Mouse (Mus musculus) layer of hippocampus, adult 18-20 months (tissue): ENCODE results near the gene Golph3l. TPM values are rescaled to one million over a fixed set of nuclear protein-coding genes. Genes with fewer than 3 reads are reported as not detected.
"Not testable (repeated sequence)": the region's sequence is repeated elsewhere in the genome, so short reads cannot be mapped to it uniquely, and the experiment has no call there.

ENCODE experiments used
- DNase-seq, 2 experiments: peaks; one replicate each; pipeline ENCODE4 v3.0.0; 2022; ENCODE audit warnings: low spot score in 2 of 2
- long read RNA-seq: library from polyadenylated mRNA; stranded (forward); transcript quantifications from one replicate; pipeline ENCODE4 v2.0.0, GENCODE M21; 2021
- total RNA-seq, 2 experiments: library from RNA; stranded (reverse); gene quantifications; 2 replicates each; pipeline ENCODE4 v1.2.3; 2021

Gene Golph3l
- 10 to 100 TPM; 22.5 to 25.9 TPM for total RNA-seq
- long read RNA-seq, transcript Golph3l-207 (5 exons, 2,836 nt), result major isoform, 26 of 28 reads
- long read RNA-seq, partial matches to known transcripts, result 0 of 28 reads
- long read RNA-seq, other reads (novel, unspliced or antisense), result 1 of 28 reads

- peak; percentile 96 to 99 for DNase-seq
These were observed at the start of gene Golph3l for GRCm38 (mm10) chr3:95588604-95589086. Golph3l (plus strand) TSS chr3:95588934.

- DNase-seq, result no peak
These were observed 49.8 kb upstream of the Golph3l start for GRCm38 (mm10) chr3:95538936-95539335.

GRCm38 (mm10) chr3:95539837-95540236 lies 48.9 kb upstream of the Golph3l start:
- DNase-seq, result no peak

- DNase-seq, result not testable (repeated sequence)
These were observed 47.5 kb upstream of the Golph3l start for GRCm38 (mm10) chr3:95541186-95541585.

- DNase-seq, result no peak
These were observed 46.6 kb upstream of the Golph3l start for GRCm38 (mm10) chr3:95542171-95542570.

GRCm38 (mm10) chr3:95542981-95543380 lies 45.8 kb upstream of the Golph3l start:
- no peak for DNase-seq

- no peak for DNase-seq
These were observed 38.6 kb upstream of the Golph3l start for GRCm38 (mm10) chr3:95550176-95550575.

- no peak for DNase-seq
These were observed 34.7 kb upstream of the Golph3l start for GRCm38 (mm10) chr3:95553986-95554385.

- no peak for DNase-seq
These were observed 29.3 kb upstream of the Golph3l start, which contains the start of gene Hormad1 for GRCm38 (mm10) chr3:95559437-95559836. Hormad1 (plus strand) TSS chr3:95559677.

- no peak for DNase-seq
These were observed 28.0 kb upstream of the Golph3l start for GRCm38 (mm10) chr3:95560738-95561137.

GRCm38 (mm10) chr3:95561826-95562225 lies 26.9 kb upstream of the Golph3l start:
- DNase-seq, result no peak

- DNase-seq, result no peak
These were observed 19.1 kb upstream of the Golph3l start for GRCm38 (mm10) chr3:95569585-95569984.

GRCm38 (mm10) chr3:95587754-95588603 lies 755 bp upstream of the Golph3l start:
- DNase-seq, result no peak

GRCm38 (mm10) chr3:95598734-95599133 lies 10.0 kb downstream of the Golph3l start:
- no peak for DNase-seq

GRCm38 (mm10) chr3:95601287-95601686 lies 12.6 kb downstream of the Golph3l start:
- DNase-seq, result no peak

GRCm38 (mm10) chr3:95606096-95606495 lies 17.4 kb downstream of the Golph3l start:
- DNase-seq, result no peak

GRCm38 (mm10) chr3:95609195-95609594 lies 20.5 kb downstream of the Golph3l start:
- no peak for DNase-seq

GRCm38 (mm10) chr3:95613996-95614395 lies 25.3 kb downstream of the Golph3l start:
- no peak for DNase-seq

- DNase-seq, result no peak
These were observed 29.8 kb downstream of the Golph3l start for GRCm38 (mm10) chr3:95618511-95618910.

- no peak for DNase-seq
These were observed 32.5 kb downstream of the Golph3l start for GRCm38 (mm10) chr3:95621241-95621640.

- DNase-seq, result not testable (repeated sequence)
These were observed 33.7 kb downstream of the Golph3l start for GRCm38 (mm10) chr3:95622421-95622820.

GRCm38 (mm10) chr3:95623551-95623950 lies 34.8 kb downstream of the Golph3l start:
- DNase-seq, result no peak
